Mouse (Mus musculus) embryonic facial prominence, embryonic 11.5 days (tissue): ENCODE measurements around the gene Gm28308. TPM values are rescaled to one million over a fixed set of nuclear protein-coding genes. Genes with fewer than 3 reads are reported as not detected.

Source experiments
- ATAC-seq: fragments of 200-750 bp; cut with Nextera tagmentation; replicated peaks from 2 replicates; pipeline ENCODE4 v1.8.0; 2017; ENCODE audit warnings: low read depth; ENCODE audit not compliant: insufficient number of reproducible peaks, low FRiP score, low TSS enrichment
- DNase-seq: peaks from one replicate; pipeline ENCODE4 v3.0.0-alpha.2; 2015; ENCODE audit warnings: low spot score
- H3K27ac ChIP-seq: fragments of 300-500 bp; sonication (generic); replicated peaks from 2 replicates; pipeline ENCODE4 v1.5.1; 2014; ENCODE audit warnings: mild to moderate bottlenecking, low read depth, low read length, control low read depth
- H3K27me3 ChIP-seq: fragments of 300-500 bp; sonication (generic); 2 replicates; pipeline ENCODE4 v1.6.1; 2014; ENCODE audit warnings: mild to moderate bottlenecking, low read length, moderate library complexity, mixed read lengths; ENCODE audit not compliant: control insufficient read depth, insufficient read depth
- H3K36me3 ChIP-seq: fragments of 300-500 bp; sonication (generic); replicated peaks from 2 replicates; pipeline ENCODE4 v1.6.1; 2014; ENCODE audit warnings: low read depth, mild to moderate bottlenecking, low read length, moderate library complexity, mixed read lengths; ENCODE audit not compliant: control insufficient read depth, insufficient read depth
- H3K4me1 ChIP-seq: fragments of 300-500 bp; sonication (generic); 2 replicates; pipeline ENCODE4 v1.6.1; 2014; ENCODE audit warnings: low read length, mixed read lengths; ENCODE audit not compliant: control insufficient read depth, insufficient read depth
- H3K4me2 ChIP-seq: fragments of 300-500 bp; sonication (generic); 2 replicates; pipeline ENCODE4 v1.6.1; 2014; ENCODE audit warnings: low read depth, mild to moderate bottlenecking, control low read depth, low read length, moderate library complexity
- H3K4me3 ChIP-seq: fragments of 300-500 bp; sonication (generic); 2 replicates; pipeline ENCODE4 v1.5.1; 2014; ENCODE audit warnings: low read depth, low read length, control low read depth
- H3K9ac ChIP-seq: fragments of 300-500 bp; sonication (generic); replicated peaks from 2 replicates; pipeline ENCODE4 v1.6.1; 2014; ENCODE audit warnings: mild to moderate bottlenecking, control low read depth, low read length
- H3K9me3 ChIP-seq: fragments of 300-500 bp; sonication (generic); replicated peaks from 2 replicates; pipeline ENCODE4 v1.6.1; 2016; ENCODE audit warnings: mild to moderate bottlenecking, low read length, inconsistent platforms, mixed read lengths; ENCODE audit not compliant: control insufficient read depth
- WGBS: fragments of 180-500 bp; shearing (Covaris S2); extraction: QIAGEN DNeasy Blood & Tissue Kit; methylation state at CpG from one replicate; pipeline ENCODE4 v1.1.7; 2014; 5-methylcytosine and 5-hydroxymethylcytosine counted together
- polyA plus RNA-seq: library from polyadenylated mRNA; unstranded; fragments of >200 nt; fragmentation: Nextera tagmentation; extraction: Ambion mirVana; gene quantifications from 2 replicates; pipeline ENCODE4 v1.2.1, GENCODE M21; 2014

The Gm28308 gene
- polyA plus RNA-seq, 1 experiment from 2014 or later: 0.38 TPM

GRCm38 (mm10) chr6:52204050-52204752 is 8.9 kb downstream of the Gm28308 start, which contains the start of gene Hoxa5:
Gene Hoxa5, minus strand, starts transcription at chr6:52204587.
- DNase-seq (peak; percentile 64), ATAC-seq (no peak)
- Histone ChIP-seq H3K27ac (no peak within 1 kb of the TSS), H3K4me2 (peak within 1 kb of the TSS; percentile 39), H3K4me3 (peak within 1 kb of the TSS; percentile 19; the same call in 1 of the 2 replicates), H3K27me3 (peaks cover 95% of the 10 kb centered on the region), H3K9ac (no peak within 1 kb of the TSS; the same call in 1 of the 2 replicates), H3K4me1 (no peaks in the 10 kb centered on the region; the same call in 1 of the 2 replicates), H3K9me3 (no peaks in the 10 kb centered on the region), H3K36me3 (no peaks in the 10 kb centered on the region)
- under 1% methylated on average over 65 of the region's 65 CpGs for WGBS

DNA sequence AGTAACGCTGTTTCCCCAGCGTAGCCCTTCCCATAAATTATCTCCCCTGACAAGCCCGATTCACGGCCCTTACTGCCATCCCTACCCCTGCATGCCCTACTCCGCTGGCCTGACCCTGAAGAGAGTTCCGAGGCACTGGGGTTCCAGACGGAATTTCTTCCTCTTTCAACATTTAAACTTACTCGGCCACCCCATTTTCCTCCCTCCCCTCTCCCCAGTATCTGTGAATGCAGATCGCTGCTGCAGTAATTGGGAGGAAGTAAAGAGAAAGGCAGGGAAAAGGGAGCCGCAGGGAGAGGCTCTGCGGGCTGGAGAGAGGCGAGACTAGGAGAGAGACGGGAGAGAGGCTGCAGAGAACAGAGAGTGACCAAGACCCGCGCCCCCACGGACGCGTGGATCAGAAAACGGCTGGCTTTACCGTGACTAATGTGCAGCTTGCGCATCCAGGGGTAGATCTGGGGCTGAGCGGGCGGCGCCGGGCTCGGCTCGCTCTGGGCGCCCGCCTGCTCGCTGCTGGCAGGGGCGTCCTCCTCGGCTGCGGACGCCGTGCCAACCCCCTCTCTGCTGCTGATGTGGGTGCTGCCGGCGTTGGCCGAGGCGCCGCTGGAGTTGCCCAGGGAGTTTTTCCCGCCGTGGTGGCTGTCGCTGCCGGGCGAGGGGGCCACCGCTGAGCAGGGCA is 9.6 kb downstream of the Gm28308 start:
- peak overlapping the region; percentile 19; the same call in 1 of the 2 replicates for H3K4me3 ChIP-seq
- under 1% methylated on average over 43 of the region's 46 CpGs for WGBS
- H3K4me1 ChIP-seq: no peaks in the 10 kb centered on the region; the same call in 1 of the 2 replicates
- ATAC-seq (no peak), DNase-seq (no peak)
- H3K36me3 ChIP-seq: no peaks in the 10 kb centered on the region
- H3K27me3 ChIP-seq: peaks cover 94% of the 10 kb centered on the region
- no peaks in the 10 kb centered on the region for H3K9me3 ChIP-seq
- no peak overlapping the region for H3K27ac ChIP-seq
- H3K4me2 ChIP-seq: peak overlapping the region; percentile 39
- H3K9ac ChIP-seq: no peak overlapping the region; the same call in 1 of the 2 replicates

GRCm38 (mm10) chr6:52203121-52203370 is 10.1 kb downstream of the Gm28308 start:
- no peak overlapping the region for H3K4me2 ChIP-seq
- no peak for DNase-seq
- WGBS: under 1% methylated on average over 10 of the region's 10 CpGs

GRCm38 (mm10) chr6:52202362-52203120 is 10.6 kb downstream of the Gm28308 start:
- no peak overlapping the region for H3K27ac ChIP-seq
- peaks cover 94% of the 10 kb centered on the region for H3K27me3 ChIP-seq
- DNase-seq (no peak), ATAC-seq (no peak)
- H3K9ac ChIP-seq: no peak overlapping the region
- H3K9me3 ChIP-seq: no peaks in the 10 kb centered on the region
- no peaks in the 10 kb centered on the region; the same call in 1 of the 2 replicates for H3K4me1 ChIP-seq
- peak overlapping the region; percentile 15; the same call in 1 of the 2 replicates for H3K4me3 ChIP-seq
- 2% methylated on average over 22 of the region's 22 CpGs for WGBS
- no peaks in the 10 kb centered on the region for H3K36me3 ChIP-seq
- no peak overlapping the region for H3K4me2 ChIP-seq

More at GRCm38 (mm10) chr6:52203121-52203370, 10.1 kb downstream of the Gm28308 start:
- no peak for ATAC-seq
- peaks cover 95% of the 10 kb centered on the region for H3K27me3 ChIP-seq
- H3K27ac ChIP-seq: no peak overlapping the region
- H3K9ac ChIP-seq: no peak overlapping the region
- H3K36me3 ChIP-seq: no peaks in the 10 kb centered on the region
- H3K4me3 ChIP-seq: peak overlapping the region; percentile 19; the same call in 1 of the 2 replicates
- no peaks in the 10 kb centered on the region for H3K9me3 ChIP-seq
- H3K4me1 ChIP-seq: no peaks in the 10 kb centered on the region; the same call in 1 of the 2 replicates

DNA sequence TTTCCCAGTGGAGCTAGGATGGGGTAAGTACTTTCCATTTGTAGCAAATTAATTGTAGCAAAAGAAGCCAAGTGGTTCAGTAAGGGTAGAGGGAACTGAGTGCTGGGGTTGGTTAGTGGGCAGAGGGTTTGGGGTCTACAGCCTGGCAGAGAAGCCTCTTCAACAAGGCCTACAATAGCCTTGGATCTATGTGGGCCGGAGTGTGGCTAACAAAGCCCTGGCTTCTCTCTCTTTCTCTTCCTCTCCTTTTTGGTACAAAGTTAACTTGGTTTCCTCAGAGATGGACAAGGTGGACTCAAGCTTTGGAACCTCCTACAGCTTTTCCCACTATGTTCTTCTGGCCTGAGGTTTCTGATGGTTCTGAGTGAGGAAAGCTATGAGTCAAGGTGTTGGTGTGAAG is 11.9 kb downstream of the Gm28308 start:
- ATAC-seq: no peak
- Histone ChIP-seq H3K4me2 (no peak overlapping the region; the same call in 1 of the 2 replicates), H3K4me3 (no peak overlapping the region), H3K27ac (no peak overlapping the region), H3K4me1 (no peaks in the 10 kb centered on the region; the same call in 1 of the 2 replicates), H3K9me3 (no peaks in the 10 kb centered on the region), H3K27me3 (peaks cover 93% of the 10 kb centered on the region), H3K36me3 (no peaks in the 10 kb centered on the region), H3K9ac (no peak overlapping the region)
- WGBS: 5% methylated on average over 1 of the region's 1 CpGs
- no peak for DNase-seq

GRCm38 (mm10) chr6:52200751-52201250 is 12.3 kb downstream of the Gm28308 start:
- no peak overlapping the region for H3K4me3 ChIP-seq
- H3K9me3 ChIP-seq: no peaks in the 10 kb centered on the region
- no peaks in the 10 kb centered on the region for H3K36me3 ChIP-seq
- H3K27ac ChIP-seq: no peak overlapping the region
- no peaks in the 10 kb centered on the region; the same call in 1 of the 2 replicates for H3K4me1 ChIP-seq
- DNase-seq (no peak), ATAC-seq (no peak)
- H3K27me3 ChIP-seq: peaks cover 93% of the 10 kb centered on the region
- no peak overlapping the region for H3K9ac ChIP-seq
- 5% methylated on average over 10 of the region's 10 CpGs for WGBS
- H3K4me2 ChIP-seq: no peak overlapping the region

- DNase-seq (no peak), ATAC-seq (no peak)
- H3K9ac ChIP-seq: no peak overlapping the region
- H3K4me1 ChIP-seq: no peaks in the 10 kb centered on the region; the same call in 1 of the 2 replicates
- no peaks in the 10 kb centered on the region for H3K9me3 ChIP-seq
- no peak overlapping the region for H3K27ac ChIP-seq
- no peak overlapping the region for H3K4me3 ChIP-seq
- peaks cover 91% of the 10 kb centered on the region for H3K27me3 ChIP-seq
- WGBS: 1% methylated on average over 30 of the region's 30 CpGs
- no peak overlapping the region for H3K4me2 ChIP-seq
- no peaks in the 10 kb centered on the region for H3K36me3 ChIP-seq
These were observed 12.9 kb downstream of the Gm28308 start for GRCm38 (mm10) chr6:52200073-52200750.
